In the genomic region with DNA sequence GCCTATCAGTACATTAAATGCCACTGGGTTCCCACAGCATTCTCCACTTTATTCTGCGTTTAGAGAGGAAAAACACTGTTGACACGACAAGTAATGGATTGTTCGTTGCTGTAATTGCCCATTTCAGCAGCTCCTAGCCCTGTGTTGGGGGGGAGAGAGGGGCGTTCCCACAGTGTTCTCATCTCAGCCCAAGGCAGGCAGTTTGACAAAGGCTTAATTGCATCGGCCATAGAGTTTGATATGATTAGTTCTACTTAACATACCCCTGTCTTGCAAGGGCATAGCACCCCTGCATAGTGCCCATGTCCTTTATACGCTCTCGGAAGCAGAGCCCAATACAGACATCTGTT, we compare ENCODE assay signal across 13 mouse cellular contexts.
DNase-seq lines count a peak whose midpoint lies in the region; ATAC-seq and TF ChIP-seq lines count a peak whose summit lies in the region.
"Had no signal": no experiment of that assay in that cellular context is flagged by ENCODE, and none has a peak within 500 bp of the region (broad histone marks: within the 10 kb centered on the region; RNA-seq: fewer than 3 reads in every experiment).

No protein-coding gene starts in this region.

- no peak for TF ChIP-seq POLR2A in lung, adult 2 months (IDR thresholded peaks at IDR 0.05; ENCODE audit: borderline replicate concordance, extremely low read depth, low read depth, low read length)

- H3K36me3 ChIP-seq in hindbrain, embryonic 11.5 days (ENCODE audit: control insufficient read depth, insufficient read depth, low read length): no peaks in the 10 kb centered on the region
- no peaks in the 10 kb centered on the region for H3K36me3 ChIP-seq in midbrain, embryonic 12.5 days
- H3K36me3 ChIP-seq in neural tube, embryonic 15.5 days: 0 out of 2 replicates have a peak, but pooled peaks cover 3% of the 10 kb centered on the region

- no peaks in the 10 kb centered on the region for H3K27me3 ChIP-seq in hindbrain, embryonic 11.5 days (ENCODE audit: control insufficient read depth, insufficient read depth, low read length)
- peaks cover 20% of the 10 kb centered on the region for H3K27me3 ChIP-seq in midbrain, embryonic 12.5 days
- no peaks in the 10 kb centered on the region for H3K27me3 ChIP-seq in neural tube, embryonic 15.5 days (replicated peaks)

- H3K9me3 ChIP-seq in hindbrain, embryonic 11.5 days (ENCODE audit: control insufficient read depth, low read length): no peaks in the 10 kb centered on the region
- no peaks in the 10 kb centered on the region for H3K9me3 ChIP-seq in midbrain, embryonic 12.5 days
- no peaks in the 10 kb centered on the region for H3K9me3 ChIP-seq in neural tube, embryonic 15.5 days (replicated peaks)

- peak overlapping the region; percentile 83 for H3K27ac ChIP-seq in layer of hippocampus, adult 2 months
- H3K27ac ChIP-seq in hindbrain, embryonic 11.5 days (ENCODE audit: low read depth, low read length): peak overlapping the region; percentile 74; the same call in 1 of the 2 replicates
- peak overlapping the region; percentile 75 for H3K27ac ChIP-seq in midbrain, embryonic 12.5 days (replicated peaks)
- H3K27ac ChIP-seq in neural tube, embryonic 15.5 days (replicated peaks): peak overlapping the region; percentile 72

- 32% methylated on average over 7 of the region's 7 CpGs for WGBS in hindbrain, embryonic 11.5 days
- WGBS in midbrain, embryonic 12.5 days: 21% methylated on average over 7 of the region's 7 CpGs
- whole genome bisulfite sequencing in neural tube, embryonic 15.5 days: 13% methylated on average over 7 of the region's 7 CpGs
- 78% methylated on average over 7 of the region's 7 CpGs for WGBS in lung, adult 2 months

- no peak overlapping the region for H3K9ac ChIP-seq in hindbrain, embryonic 11.5 days (ENCODE audit: low read depth, low read length)
- H3K9ac ChIP-seq in midbrain, embryonic 12.5 days (replicated peaks): no peak overlapping the region
- no peak overlapping the region for H3K9ac ChIP-seq in neural tube, embryonic 15.5 days (replicated peaks)
- H3K9ac ChIP-seq: lung, embryonic 14.5 days had no signal

- peak; percentile 86; the same call in 1 of the 2 replicates for ATAC-seq in hindbrain, embryonic 11.5 days (ENCODE audit: low FRiP score)
- ATAC-seq in midbrain, embryonic 12.5 days (ENCODE audit: low FRiP score, low read depth): peak; percentile 83
- peak; percentile 68 for ATAC-seq in neural tube, embryonic 15.5 days (ENCODE audit: low FRiP score)
- ATAC-seq: activated CD4-positive, CD25-positive, alpha-beta regulatory T cell, adult 4 months; intestine, embryonic 16.5 days had no signal

- intact Hi-C loops in left cerebral cortex, postnatal 4 days (cut with DNase I): no loop called here
- intact Hi-C loops in heart, postnatal 36 days (cut with DNase I): no loop called here

- peak overlapping the region; percentile 6; the same call in 1 of the 2 replicates for H3K4me3 ChIP-seq in layer of hippocampus, adult 2 months
- no peak overlapping the region for H3K4me3 ChIP-seq in hindbrain, embryonic 11.5 days (ENCODE audit: low read depth, low read length)
- no peak overlapping the region for H3K4me3 ChIP-seq in midbrain, embryonic 12.5 days
- no peak overlapping the region for H3K4me3 ChIP-seq in neural tube, embryonic 15.5 days (replicated peaks)
- no peak overlapping the region for H3K4me3 ChIP-seq in lung, adult 2 months (replicated peaks; ENCODE audit: extremely low read depth, low read depth, low read length)

- no peak for TF ChIP-seq CTCF in layer of hippocampus, adult 2 months (conservative IDR thresholded peaks at IDR 0.05)
- TF ChIP-seq CTCF in lung, adult 2 months (IDR thresholded peaks at IDR 0.05; ENCODE audit: insufficient read depth, low read length): no peak

- DNase-seq in layer of hippocampus, adult 2 months (ENCODE audit: low spot score in 2 of 2): no peak
- no peak for DNase-seq in layer of hippocampus, adult 18-20 months (ENCODE audit: low spot score in 2 of 2)
- no peak for DNase-seq in hindbrain, embryonic 11.5 days (ENCODE audit: low spot score)
- no peak for DNase-seq in lung, adult 2 months
- DNase-seq in left cerebral cortex, postnatal 4 days: no peak
- no peak for DNase-seq in heart, postnatal 36 days
- DNase-seq: gastrocnemius, postnatal 10 days; thymus, postnatal 36 days had no signal

- H3K4me2 ChIP-seq in hindbrain, embryonic 11.5 days (replicated peaks; ENCODE audit: low read depth, low read length): no peak overlapping the region
- peak overlapping the region; percentile 33 for H3K4me2 ChIP-seq in midbrain, embryonic 12.5 days (replicated peaks)
- H3K4me2 ChIP-seq in neural tube, embryonic 15.5 days: peak overlapping the region; percentile 11
- H3K4me2 ChIP-seq: lung, embryonic 14.5 days had no signal

- peaks cover 9% of the 10 kb centered on the region for H3K4me1 ChIP-seq in hindbrain, embryonic 11.5 days (replicated peaks; ENCODE audit: control insufficient read depth, insufficient read depth, low read length)
- peaks cover 44% of the 10 kb centered on the region for H3K4me1 ChIP-seq in midbrain, embryonic 12.5 days
- peaks cover 29% of the 10 kb centered on the region for H3K4me1 ChIP-seq in neural tube, embryonic 15.5 days
- H3K4me1 ChIP-seq in lung, adult 2 months (ENCODE audit: control insufficient read depth, insufficient read depth, low read length): no peaks in the 10 kb centered on the region
